Mouse (Mus musculus): Measurements from ENCODE around the gene Tmem121b. TPM values are rescaled to one million over a fixed set of nuclear protein-coding genes. Genes with fewer than 3 reads are reported as not detected.

Tmem121b gene
- total and polyA plus RNA-seq, 3 experiments: not detected

DNA sequence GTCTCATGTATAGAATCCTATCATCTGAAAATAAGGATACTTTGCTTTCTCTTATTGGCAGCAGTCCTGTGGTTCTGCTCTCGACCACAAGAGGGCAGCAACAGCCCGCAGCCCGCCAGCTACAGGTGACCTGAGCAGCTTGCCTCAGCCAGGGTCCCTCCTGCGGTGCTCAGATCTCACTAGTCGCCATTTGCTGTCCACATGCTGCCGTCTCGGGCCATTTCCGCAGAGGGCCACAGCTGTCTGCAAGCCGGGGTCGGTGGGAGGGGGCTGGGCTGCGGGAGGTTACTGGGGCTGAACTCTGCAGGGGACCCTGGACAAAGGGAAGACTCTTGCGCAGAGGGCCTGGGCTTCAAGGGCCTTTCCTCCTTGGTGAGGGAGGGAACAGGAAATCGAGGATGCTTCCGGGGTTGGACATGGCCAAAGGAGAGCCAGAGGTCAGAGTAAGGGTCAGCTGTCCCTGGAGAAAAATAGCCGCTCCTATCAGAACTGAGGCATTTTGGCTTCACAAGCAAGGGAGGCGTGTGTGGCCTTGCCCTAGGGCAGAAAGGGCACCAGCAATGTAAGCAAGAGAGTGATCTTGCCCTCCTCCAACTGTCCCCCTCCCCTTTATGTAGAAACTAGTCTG, 45.6 kb upstream of the Tmem121b start:
- Histone ChIP-seq H3K36me3 (replicated peaks in 1 of 2; ENCODE audit: control insufficient read depth in 1 of 2, insufficient read depth in 1 of 2, low read length in 1 of 2) (no peaks in the 10 kb centered on the region), H3K27ac (ENCODE audit: insufficient read depth, low read depth) (no peak overlapping the region), H3K79me2 (replicated peaks; ENCODE audit: control insufficient read depth, extremely low read depth, insufficient read depth, poor library complexity, severe bottlenecking) (no peaks in the 10 kb centered on the region), H3K4me1 (ENCODE audit: control insufficient read depth in 1 of 2, insufficient read depth in 2 of 2) (peaks cover 7 to 16% of the 10 kb centered on the region in 2 experiments; a peak in 3 of 4 replicates), H3K9ac (ENCODE audit: insufficient read depth, low read depth) (peak overlapping the region; percentile 69), H3K4me3 (replicated peaks in 1 of 3; ENCODE audit: low read depth in 2 of 3, low read length in 2 of 3, poor library complexity in 1 of 3) (peak overlapping the region in 1 of 3 experiments; percentile 25), H3K4me2 (ENCODE audit: insufficient read depth, low read depth, poor library complexity, severe bottlenecking) (peak overlapping the region; percentile 78), H3K9me3 (replicated peaks; ENCODE audit: low read length) (peaks cover 7% of the 10 kb centered on the region), H3K27me3 (replicated peaks) (no peaks in the 10 kb centered on the region)
- peak; percentile 81 for DNase-seq (ENCODE audit: extremely low read depth)
- TF ChIP-seq E2F4 (IDR thresholded peaks at IDR 0.05; ENCODE audit: insufficient replicate concordance, low read depth, low read length) (no peak), MYC (IDR thresholded peaks at IDR 0.05; ENCODE audit: low read depth, low read length) (peak; percentile 76; the same call in 1 of the 2 replicates), CTCF (conservative IDR thresholded peaks at IDR 0.05 in 1 of 2, IDR thresholded peaks at IDR 0.05 in 1 of 2; ENCODE audit: low read depth in 2 of 2, low read length in 2 of 2) (peak; percentile 87 to 99), USF2 (conservative IDR thresholded peaks at IDR 0.05; ENCODE audit: low read depth, low read length) (no peak), TBP (conservative IDR thresholded peaks at IDR 0.05; ENCODE audit: low read depth, low read length) (no peak), JUND (conservative IDR thresholded peaks at IDR 0.05; ENCODE audit: low read depth, low read length) (no peak), ELF1 (IDR thresholded peaks at IDR 0.05; ENCODE audit: low read depth, low read length) (peak; percentile 54; the same call in 1 of the 2 replicates), NRF1 (IDR thresholded peaks at IDR 0.05; ENCODE audit: low read depth, low read length) (peak; percentile 44; the same call in 1 of the 2 replicates), USF1 (IDR thresholded peaks at IDR 0.05; ENCODE audit: low read depth, low read length) (no peak), HCFC1 (IDR thresholded peaks at IDR 0.05; ENCODE audit: low read depth, low read length) (peak; percentile 55), JUN (IDR thresholded peaks at IDR 0.05; ENCODE audit: insufficient read depth, low read depth, low read length) (no peak), ZKSCAN1 (IDR thresholded peaks at IDR 0.05; ENCODE audit: borderline replicate concordance, low read depth, low read length) (no peak), MEF2A (IDR thresholded peaks at IDR 0.05; ENCODE audit: borderline replicate concordance, low read depth, low read length) (peak; percentile 68), CHD1 (IDR thresholded peaks at IDR 0.05; ENCODE audit: low read depth, low read length) (no peak), POLR2A (IDR thresholded peaks at IDR 0.05; ENCODE audit: low read depth, low read length) (peak; percentile 41; the same call in 1 of the 2 replicates), ZNF384 (IDR thresholded peaks at IDR 0.05; ENCODE audit: low read depth, low read length) (no peak; the same call in 1 of the 2 replicates), SMC3 (IDR thresholded peaks at IDR 0.05; ENCODE audit: low read depth, low read length) (peak; percentile 99), CHD2 (IDR thresholded peaks at IDR 0.05; ENCODE audit: low read length) (no peak), BHLHE40 (IDR thresholded peaks at IDR 0.05; ENCODE audit: low read depth, low read length) (peak; percentile 58), ZC3H11A (IDR thresholded peaks at IDR 0.05; ENCODE audit: low read depth, low read length) (peak; percentile 96), RAD21 (IDR thresholded peaks at IDR 0.05; ENCODE audit: low read depth, low read length) (no peak; the same call in none of the 2 replicates), RCOR1 (conservative IDR thresholded peaks at IDR 0.05; ENCODE audit: low read depth, low read length) (no peak), ZMIZ1 (IDR thresholded peaks at IDR 0.05; ENCODE audit: low read depth, low read length) (no peak), KAT2A (IDR thresholded peaks at IDR 0.05; ENCODE audit: insufficient replicate concordance, low read length) (no peak), GABPA (IDR thresholded peaks at IDR 0.05; ENCODE audit: insufficient replicate concordance, low read depth, low read length) (no peak), IRF4 (IDR thresholded peaks at IDR 0.05; ENCODE audit: low read depth, low read length) (peak; percentile 74; the same call in 1 of the 2 replicates), MXI1 (IDR thresholded peaks at IDR 0.05; ENCODE audit: low read depth, low read length) (peak; percentile 63; the same call in 1 of the 2 replicates), PAX5 (IDR thresholded peaks at IDR 0.05; ENCODE audit: low read length) (no peak), NELFE (IDR thresholded peaks at IDR 0.05; ENCODE audit: low read depth, low read length) (peak; percentile 64; the same call in 1 of the 2 replicates), SIN3A (IDR thresholded peaks at IDR 0.05; ENCODE audit: low read length) (peak; percentile 75; the same call in 1 of the 2 replicates), TCF12 (IDR thresholded peaks at IDR 0.05; ENCODE audit: low read depth, low read length) (peak; percentile 60; the same call in 1 of the 2 replicates), MAZ (IDR thresholded peaks at IDR 0.05; ENCODE audit: low read depth, low read length) (no peak), MAX (IDR thresholded peaks at IDR 0.05; ENCODE audit: low read length) (peak; percentile 85)
- in situ Hi-C loops (cut with MboI; ENCODE audit: low pct_ligation_motif_present, low pct_unique_long_range_greater_than_20kb, low sequenced_read_pairs): loop anchor here (5.0 to 10.0 kb wide), 3 partner anchors 33 to 216 kb away; no protein-coding TSS in a partner anchor
- dilution Hi-C loops (cut with MboI; ENCODE audit: extremely low pct_ligation_motif_present, extremely low pct_unique_long_range_greater_than_20kb, low sequenced_read_pairs): no loop called here
